Mouse (Mus musculus) macrophage (primary cell): ENCODE measurements around the gene Padi1. TPM values are rescaled to one million over a fixed set of nuclear protein-coding genes. Genes with fewer than 3 reads are reported as not detected.

Source experiments
- H3K27ac ChIP-seq: fragments of 350-480 bp; formaldehyde crosslinking; 2 replicates; pipeline ENCODE4 v1.9.0; 2021
- H3K36me3 ChIP-seq: fragments of 350-480 bp; formaldehyde crosslinking; 2 replicates; pipeline ENCODE4 v1.9.0; 2021; ENCODE audit errors: inconsistent target
- H3K4me3 ChIP-seq: fragments of 350-480 bp; formaldehyde crosslinking; 2 replicates; pipeline ENCODE4 v1.9.0; 2021; ENCODE audit errors: inconsistent target
- H3K79me2 ChIP-seq: fragments of 350-480 bp; formaldehyde crosslinking; 2 replicates; pipeline ENCODE4 v1.9.0; 2021; ENCODE audit errors: inconsistent target
- WGBS: methylation state at CpG from one replicate; pipeline ENCODE4 v1.1.7; 2026; ENCODE audit warnings: inconsistent platforms; ENCODE audit not compliant: missing documents; 5-methylcytosine and 5-hydroxymethylcytosine counted together
- polyA plus RNA-seq: library from polyadenylated mRNA; stranded (reverse); fragments of 250-400 nt; gene quantifications from 3 replicates; pipeline ENCODE4 v1.2.4, GENCODE M21; 2018; ENCODE audit warnings: inconsistent platforms

Padi1 gene
- polyA plus RNA-seq, 1 experiment from 2014 or later, result not detected

GRCm38 (mm10) chr4:140873011-140873410 lies 27.4 kb upstream of the Padi1 start:
- WGBS, result 91% methylated on average over 11 of the region's 11 CpGs
- H3K79me2 ChIP-seq, result no peaks in the 10 kb centered on the region
- H3K4me3 ChIP-seq, result no peak overlapping the region
- H3K27ac ChIP-seq, result peak overlapping the region; percentile 73
- no peaks in the 10 kb centered on the region for H3K36me3 ChIP-seq

GRCm38 (mm10) chr4:140872686-140872992 lies 27.1 kb upstream of the Padi1 start:
- H3K27ac ChIP-seq, result peak overlapping the region; percentile 73
- no peaks in the 10 kb centered on the region for H3K36me3 ChIP-seq
- WGBS, result 92% methylated on average over 5 of the region's 5 CpGs
- no peak overlapping the region for H3K4me3 ChIP-seq
- no peaks in the 10 kb centered on the region for H3K79me2 ChIP-seq

GRCm38 (mm10) chr4:140871851-140872685 lies 26.5 kb upstream of the Padi1 start:
- Histone ChIP-seq H3K79me2 (no peaks in the 10 kb centered on the region), H3K4me3 (no peak overlapping the region), H3K36me3 (no peaks in the 10 kb centered on the region), H3K27ac (peak overlapping the region; percentile 73)
- 73% methylated on average over 8 of the region's 8 CpGs for WGBS

GRCm38 (mm10) chr4:140871376-140871775 lies 25.8 kb upstream of the Padi1 start:
- WGBS, result 87% methylated on average over 3 of the region's 3 CpGs
- H3K4me3 ChIP-seq, result no peak overlapping the region
- no peaks in the 10 kb centered on the region for H3K79me2 ChIP-seq
- H3K36me3 ChIP-seq, result no peaks in the 10 kb centered on the region
- peak overlapping the region; percentile 73 for H3K27ac ChIP-seq

GRCm38 (mm10) chr4:140870876-140871275 lies 25.3 kb upstream of the Padi1 start:
- WGBS, result 95% methylated on average over 7 of the region's 7 CpGs
- Histone ChIP-seq H3K79me2 (no peaks in the 10 kb centered on the region), H3K36me3 (no peaks in the 10 kb centered on the region), H3K4me3 (no peak overlapping the region), H3K27ac (peak overlapping the region; percentile 73; the same call in 1 of the 2 replicates)

GRCm38 (mm10) chr4:140869945-140870344 lies 24.4 kb upstream of the Padi1 start:
- H3K79me2 ChIP-seq, result no peaks in the 10 kb centered on the region
- H3K27ac ChIP-seq, result no peak overlapping the region
- no peaks in the 10 kb centered on the region for H3K36me3 ChIP-seq
- WGBS, result 97% methylated on average over 8 of the region's 8 CpGs
- no peak overlapping the region for H3K4me3 ChIP-seq

- 30% methylated on average over 13 of the region's 14 CpGs for WGBS
- no peaks in the 10 kb centered on the region for H3K79me2 ChIP-seq
- H3K36me3 ChIP-seq, result no peaks in the 10 kb centered on the region
- H3K27ac ChIP-seq, result peak overlapping the region; percentile 57
- no peak overlapping the region for H3K4me3 ChIP-seq
These were observed 23.1 kb upstream of the Padi1 start for GRCm38 (mm10) chr4:140868484-140869190.

GRCm38 (mm10) chr4:140862036-140862650 lies 16.6 kb upstream of the Padi1 start:
- H3K4me3 ChIP-seq, result no peak overlapping the region
- 61% methylated on average over 11 of the region's 11 CpGs for WGBS
- no peaks in the 10 kb centered on the region for H3K79me2 ChIP-seq
- no peaks in the 10 kb centered on the region for H3K36me3 ChIP-seq
- no peak overlapping the region for H3K27ac ChIP-seq

GRCm38 (mm10) chr4:140860767-140861147 lies 15.2 kb upstream of the Padi1 start:
- no peaks in the 10 kb centered on the region for H3K36me3 ChIP-seq
- H3K79me2 ChIP-seq, result no peaks in the 10 kb centered on the region
- no peak overlapping the region for H3K4me3 ChIP-seq
- WGBS, result 85% methylated on average over 7 of the region's 7 CpGs
- H3K27ac ChIP-seq, result no peak overlapping the region

- no peak overlapping the region for H3K27ac ChIP-seq
- no peaks in the 10 kb centered on the region for H3K79me2 ChIP-seq
- WGBS, result 71% methylated on average over 7 of the region's 7 CpGs
- H3K4me3 ChIP-seq, result no peak overlapping the region
- no peaks in the 10 kb centered on the region for H3K36me3 ChIP-seq
These were observed 14.7 kb upstream of the Padi1 start for GRCm38 (mm10) chr4:140860125-140860766.

GRCm38 (mm10) chr4:140859291-140859690 lies 13.7 kb upstream of the Padi1 start:
- H3K79me2 ChIP-seq, result no peaks in the 10 kb centered on the region
- WGBS, result 57% methylated on average over 11 of the region's 11 CpGs
- no peak overlapping the region for H3K27ac ChIP-seq
- H3K4me3 ChIP-seq, result no peak overlapping the region
- no peaks in the 10 kb centered on the region for H3K36me3 ChIP-seq

- no peak overlapping the region for H3K27ac ChIP-seq
- H3K4me3 ChIP-seq, result no peak overlapping the region
- no peaks in the 10 kb centered on the region for H3K36me3 ChIP-seq
- H3K79me2 ChIP-seq, result no peaks in the 10 kb centered on the region
- 87% methylated on average over 7 of the region's 7 CpGs for WGBS
These were observed 12.2 kb upstream of the Padi1 start for GRCm38 (mm10) chr4:140857813-140858212.

- no peak overlapping the region for H3K4me3 ChIP-seq
- H3K27ac ChIP-seq, result no peak overlapping the region
- 17% methylated on average over 5 of the region's 5 CpGs for WGBS
- H3K79me2 ChIP-seq, result no peaks in the 10 kb centered on the region
- H3K36me3 ChIP-seq, result no peaks in the 10 kb centered on the region
These were observed 11.5 kb upstream of the Padi1 start for GRCm38 (mm10) chr4:140857041-140857440.

- 82% methylated on average over 2 of the region's 10 CpGs for WGBS
- Histone ChIP-seq H3K4me3 (no peak overlapping the region), H3K27ac (no peak overlapping the region)
These were observed 9.6 kb upstream of the Padi1 start for GRCm38 (mm10) chr4:140855151-140855550.

More at GRCm38 (mm10) chr4:140855151-140855550, 9.6 kb upstream of the Padi1 start:
- Histone ChIP-seq H3K79me2 (no peaks in the 10 kb centered on the region), H3K36me3 (no peaks in the 10 kb centered on the region)
